Mouse (Mus musculus) E14TG2a.4 (cell line): ENCODE results near the gene Rab19.

Experiments used
- CTCF ChIP-seq: conservative IDR thresholded peaks from 2 replicates; pipeline ENCODE4 v1.5.1; 2014; ENCODE audit warnings: low read length
- NANOG ChIP-seq: IDR thresholded peaks from 2 replicates; pipeline ENCODE4 v1.6.1; 2014; ENCODE audit warnings: borderline replicate concordance, low read length, mixed read lengths
- POU5F1 ChIP-seq: IDR thresholded peaks from 2 replicates; pipeline ENCODE4 v1.6.1; 2014; ENCODE audit warnings: low read length, borderline replicate concordance

- TF ChIP-seq CTCF (no peak), POU5F1 (no peak), NANOG (no peak)
Measured at GRCm38 (mm10) chr6:39376775-39377174, 4.2 kb upstream of the Rab19 start.
